Mouse (Mus musculus) intestine, postnatal 0 days (tissue): ENCODE data around the gene Il12rb1. TPM values are rescaled to one million over a fixed set of nuclear protein-coding genes. Genes with fewer than 3 reads are reported as not detected.

Experiments
- ATAC-seq: fragments of 200-750 bp; cut with Nextera tagmentation; 2 replicates; pipeline ENCODE4 v1.8.0; 2017; ENCODE audit warnings: mild to moderate bottlenecking, moderate TSS enrichment, moderate library complexity
- H3K27ac ChIP-seq: fragments of 300-500 bp; sonication (generic); 2 replicates; pipeline ENCODE4 v1.5.1; 2014; ENCODE audit warnings: mild to moderate bottlenecking, low read depth, low read length, moderate library complexity
- H3K27me3 ChIP-seq: fragments of 300-500 bp; sonication (generic); replicated peaks from 2 replicates; pipeline ENCODE4 v1.6.1; 2014; ENCODE audit warnings: low read length, mixed read lengths; ENCODE audit not compliant: control insufficient read depth, insufficient read depth
- H3K36me3 ChIP-seq: fragments of 300-500 bp; sonication (generic); 2 replicates; pipeline ENCODE4 v1.6.1; 2014; ENCODE audit warnings: mild to moderate bottlenecking, moderate library complexity; ENCODE audit not compliant: control insufficient read depth, insufficient read depth
- H3K4me1 ChIP-seq: fragments of 300-500 bp; sonication (generic); replicated peaks from 2 replicates; pipeline ENCODE4 v1.6.1; 2014; ENCODE audit warnings: antibody characterized with exemption, low read length, mixed read lengths; ENCODE audit not compliant: control insufficient read depth, insufficient read depth
- H3K4me2 ChIP-seq: fragments of 300-500 bp; sonication (generic); replicated peaks from 2 replicates; pipeline ENCODE4 v1.6.1; 2014; ENCODE audit warnings: low read depth, mild to moderate bottlenecking, moderate library complexity
- H3K4me3 ChIP-seq: fragments of 300-500 bp; sonication (generic); 2 replicates; pipeline ENCODE4 v1.5.1; 2014; ENCODE audit warnings: low read depth, low read length
- H3K9ac ChIP-seq: fragments of 300-500 bp; sonication (generic); 2 replicates; pipeline ENCODE4 v1.6.1; 2014; ENCODE audit warnings: mild to moderate bottlenecking, low read depth, low read length
- H3K9me3 ChIP-seq: fragments of 300-500 bp; sonication (generic); 2 replicates; pipeline ENCODE4 v1.6.1; 2016; ENCODE audit warnings: mixed run types; ENCODE audit not compliant: control insufficient read depth
- CTCF ChIP-seq: sonication (generic); IDR thresholded peaks from 2 replicates; pipeline ENCODE4 v1.5.1; 2016; ENCODE audit warnings: low read depth, mild to moderate bottlenecking, control low read depth, antibody characterized with exemption, moderate library complexity
- WGBS: fragments of 180-500 bp; shearing (Covaris S2); extraction: QIAGEN DNeasy Blood & Tissue Kit; methylation state at CpG from one replicate; pipeline ENCODE4 v1.1.7; 2014; 5-methylcytosine and 5-hydroxymethylcytosine counted together
- polyA plus RNA-seq: library from polyadenylated mRNA; unstranded; fragments of >200 nt; fragmentation: Nextera tagmentation; extraction: Ambion mirVana; gene quantifications from 2 replicates; pipeline ENCODE4 v1.2.1, GENCODE M21; 2015

Il12rb1 gene
- polyA plus RNA-seq, 1 experiment from 2014 or later = 0.29 TPM

DNA sequence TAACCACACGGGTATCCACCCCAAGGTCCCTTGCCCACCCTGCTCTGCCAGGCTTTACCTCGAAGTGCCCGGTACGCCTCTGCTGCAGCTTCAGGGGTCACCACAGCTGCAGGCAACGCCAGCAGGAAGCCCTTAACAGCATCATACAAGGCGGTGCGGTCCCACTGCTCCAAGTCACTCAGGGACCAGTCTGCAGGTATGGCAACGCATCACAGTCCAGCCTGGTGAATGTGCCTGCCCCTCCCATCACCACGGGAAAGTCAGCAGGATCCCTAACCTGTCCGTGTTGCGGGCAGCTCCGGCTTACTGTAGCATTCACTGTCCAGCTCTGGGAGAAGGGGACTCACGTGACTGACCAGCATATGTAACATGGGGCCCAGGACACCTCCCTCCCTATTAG is 36.2 kb upstream of the Il12rb1 start:
- peak overlapping the region; percentile 17; the same call in 1 of the 2 replicates for H3K9ac ChIP-seq
- peaks cover 55% of the 10 kb centered on the region for H3K36me3 ChIP-seq
- peaks cover 27% of the 10 kb centered on the region; the same call in 1 of the 2 replicates for H3K4me1 ChIP-seq
- no peak overlapping the region for H3K4me3 ChIP-seq
- no peak for TF ChIP-seq CTCF
- no peaks in the 10 kb centered on the region for H3K27me3 ChIP-seq
- H3K27ac ChIP-seq = no peak overlapping the region
- no peak for ATAC-seq
- H3K9me3 ChIP-seq = no peaks in the 10 kb centered on the region
- WGBS = 89% methylated on average over 13 of the region's 13 CpGs
- no peak overlapping the region for H3K4me2 ChIP-seq

- H3K27ac ChIP-seq = peak overlapping the region; percentile 76; the same call in 1 of the 2 replicates
- peaks cover 26% of the 10 kb centered on the region; the same call in 1 of the 2 replicates for H3K4me1 ChIP-seq
- whole genome bisulfite sequencing = 39% methylated on average over 9 of the region's 9 CpGs
Observed at GRCm38 (mm10) chr8:70772890-70773289, 35.4 kb upstream of the Il12rb1 start.

DNA sequence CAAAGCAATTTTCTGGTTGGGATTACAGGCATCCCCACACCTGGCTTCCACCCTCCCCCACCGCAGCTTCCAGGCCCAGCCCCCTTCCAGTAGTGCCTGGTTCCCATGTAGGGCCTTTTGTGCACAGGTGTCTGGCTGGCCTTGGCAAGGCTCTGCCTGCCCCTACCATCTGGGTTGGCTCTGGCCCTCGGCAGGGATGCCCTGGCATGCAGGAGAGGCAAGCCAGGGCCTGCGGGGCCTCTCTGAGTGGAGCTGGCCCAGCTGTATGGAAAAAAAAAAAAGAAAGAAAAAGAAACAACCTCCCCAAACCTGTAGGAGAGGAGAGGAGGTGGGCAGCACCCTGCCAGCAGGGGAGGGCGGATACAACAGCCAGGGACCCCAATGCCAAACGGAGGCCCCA is 34.8 kb upstream of the Il12rb1 start:
- 61% methylated on average over 5 of the region's 5 CpGs for WGBS
- Histone ChIP-seq H3K9me3 (no peaks in the 10 kb centered on the region), H3K36me3 (peaks cover 46% of the 10 kb centered on the region), H3K27me3 (no peaks in the 10 kb centered on the region), H3K27ac (peak overlapping the region; percentile 76), H3K4me2 (peak overlapping the region; percentile 53), H3K9ac (0 out of 2 replicates have a peak overlapping the region, but pooled peaks have one; percentile 96), H3K4me3 (0 out of 2 replicates have a peak overlapping the region, but pooled peaks have one; percentile 5), H3K4me1 (peaks cover 26% of the 10 kb centered on the region; the same call in 1 of the 2 replicates)
- no peak for ATAC-seq
- TF ChIP-seq CTCF = no peak

More at GRCm38 (mm10) chr8:70772890-70773289, 35.4 kb upstream of the Il12rb1 start:
- peak overlapping the region; percentile 53 for H3K4me2 ChIP-seq
- no peak for ATAC-seq
- no peak overlapping the region for H3K4me3 ChIP-seq
- H3K36me3 ChIP-seq = peaks cover 50% of the 10 kb centered on the region
- H3K27me3 ChIP-seq = no peaks in the 10 kb centered on the region
- TF ChIP-seq CTCF = no peak
- no peaks in the 10 kb centered on the region for H3K9me3 ChIP-seq
- peak overlapping the region; percentile 17; the same call in 1 of the 2 replicates for H3K9ac ChIP-seq

GRCm38 (mm10) chr8:70773833-70774232 is 34.4 kb upstream of the Il12rb1 start:
- ATAC-seq = no peak
- 0 out of 2 replicates have a peak, but pooled peaks have one; percentile 4 for TF ChIP-seq CTCF
- 25% methylated on average over 8 of the region's 9 CpGs for WGBS
- peaks cover 26% of the 10 kb centered on the region; the same call in 1 of the 2 replicates for H3K4me1 ChIP-seq
- H3K9me3 ChIP-seq = no peaks in the 10 kb centered on the region
- H3K27me3 ChIP-seq = no peaks in the 10 kb centered on the region
- peak overlapping the region; percentile 96; the same call in 1 of the 2 replicates for H3K9ac ChIP-seq
- H3K4me2 ChIP-seq = peak overlapping the region; percentile 53
- H3K36me3 ChIP-seq = peaks cover 46% of the 10 kb centered on the region
- 0 out of 2 replicates have a peak overlapping the region, but pooled peaks have one; percentile 5 for H3K4me3 ChIP-seq
- H3K27ac ChIP-seq = peak overlapping the region; percentile 76

DNA sequence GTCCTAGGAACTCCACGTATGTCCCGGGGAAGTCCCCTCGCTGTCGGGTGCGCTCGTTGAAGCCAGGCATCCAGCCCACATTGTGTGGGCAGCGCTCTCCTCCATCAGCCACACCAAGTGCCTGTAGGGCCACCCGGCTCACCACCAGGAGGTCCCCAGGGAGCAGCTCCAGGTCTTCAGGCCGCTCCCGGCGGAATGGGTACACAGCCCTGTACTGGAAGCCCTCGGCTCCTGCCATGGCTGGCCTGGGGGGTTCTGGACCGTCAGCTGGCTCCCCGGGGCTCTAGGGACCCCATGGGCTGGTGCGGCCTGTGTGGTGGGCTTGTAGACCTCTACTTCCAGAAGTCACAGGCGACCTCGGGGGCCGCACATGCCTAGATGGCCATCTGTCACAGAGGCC is 33.5 kb upstream of the Il12rb1 start:
- Histone ChIP-seq H3K27ac (peak overlapping the region; percentile 98; the same call in 1 of the 2 replicates), H3K4me1 (peaks cover 26% of the 10 kb centered on the region; the same call in 1 of the 2 replicates), H3K9ac (peak overlapping the region; percentile 96), H3K4me2 (0 out of 2 replicates have a peak overlapping the region, but pooled peaks have one; percentile 21), H3K4me3 (no peak overlapping the region), H3K27me3 (no peaks in the 10 kb centered on the region), H3K36me3 (peaks cover 47% of the 10 kb centered on the region), H3K9me3 (no peaks in the 10 kb centered on the region)
- no peak for ATAC-seq
- no peak for TF ChIP-seq CTCF
- 93% methylated on average over 18 of the region's 18 CpGs for WGBS

- peaks cover 47% of the 10 kb centered on the region for H3K36me3 ChIP-seq
- ATAC-seq = no peak
- H3K9me3 ChIP-seq = no peaks in the 10 kb centered on the region
- peaks cover 26% of the 10 kb centered on the region; the same call in 1 of the 2 replicates for H3K4me1 ChIP-seq
- no peaks in the 10 kb centered on the region for H3K27me3 ChIP-seq
- H3K9ac ChIP-seq = peak overlapping the region; percentile 96
- peak overlapping the region; percentile 98 for H3K27ac ChIP-seq
- WGBS = 78% methylated on average over 5 of the region's 5 CpGs
- H3K4me2 ChIP-seq = peak overlapping the region; percentile 99
- TF ChIP-seq CTCF = no peak
- H3K4me3 ChIP-seq = peak overlapping the region; percentile 81; the same call in 1 of the 2 replicates
Observed at GRCm38 (mm10) chr8:70775227-70775626, 33.0 kb upstream of the Il12rb1 start.
